Mouse (Mus musculus) thymus, postnatal 36 days (tissue): ENCODE measurements at regions not wholly inside any gene's neighbourhood (a gene's known extent, or its start where the extent isn't known, plus 50 kb on each side); places are given as distances from the start of the nearest gene placed in this dataset.

ENCODE experiments used
- DNase-seq, 2 experiments: peaks; one replicate each; pipeline ENCODE4 v3.0.0; 2022; ENCODE audit warnings: mixed read lengths in 2 of 2

GRCm38 (mm10) chr15:19778651-19779050 lies 670.4 kb upstream of the Cdh12 start:
- DNase-seq = no peak

DNA sequence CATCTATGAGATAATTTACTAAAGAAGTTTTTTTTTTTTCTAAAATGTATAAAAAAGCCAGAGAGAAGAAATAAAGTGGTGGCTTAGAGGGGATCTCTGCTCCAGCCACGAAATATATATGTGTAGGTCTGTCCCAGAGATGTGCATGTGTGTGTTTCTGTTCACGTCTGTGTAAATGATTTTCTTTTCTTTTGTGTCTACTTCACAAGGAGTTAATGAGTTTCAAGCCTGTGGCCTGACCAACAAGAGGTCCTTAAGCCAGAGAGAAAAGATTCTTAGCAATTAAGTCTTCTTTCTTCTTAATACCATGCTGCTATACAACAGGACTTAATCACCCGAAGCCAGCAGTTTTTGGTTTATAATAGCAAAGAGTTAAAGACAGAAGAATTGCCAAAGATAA lies 665.2 kb upstream of the Cdh12 start:
- DNase-seq = no peak

DNA sequence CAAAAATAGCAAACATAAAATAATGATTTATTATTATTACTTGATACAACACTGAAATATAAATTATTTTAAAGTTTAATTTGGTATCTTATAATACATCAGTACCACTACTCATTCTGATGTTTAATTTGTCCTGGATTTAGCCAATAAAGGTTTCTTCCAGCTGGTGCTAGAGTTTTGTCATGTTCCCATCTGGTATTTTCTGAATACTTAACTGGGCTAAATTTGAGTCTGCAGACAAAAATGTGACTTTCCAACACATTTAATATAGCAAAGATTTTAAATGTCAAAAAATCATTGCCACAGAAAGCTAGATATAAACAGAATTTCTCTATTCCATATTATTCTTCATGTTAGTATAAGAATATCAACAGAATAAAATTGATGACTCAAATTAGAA lies 642.1 kb upstream of the Cdh12 start:
- DNase-seq = no peak

DNA sequence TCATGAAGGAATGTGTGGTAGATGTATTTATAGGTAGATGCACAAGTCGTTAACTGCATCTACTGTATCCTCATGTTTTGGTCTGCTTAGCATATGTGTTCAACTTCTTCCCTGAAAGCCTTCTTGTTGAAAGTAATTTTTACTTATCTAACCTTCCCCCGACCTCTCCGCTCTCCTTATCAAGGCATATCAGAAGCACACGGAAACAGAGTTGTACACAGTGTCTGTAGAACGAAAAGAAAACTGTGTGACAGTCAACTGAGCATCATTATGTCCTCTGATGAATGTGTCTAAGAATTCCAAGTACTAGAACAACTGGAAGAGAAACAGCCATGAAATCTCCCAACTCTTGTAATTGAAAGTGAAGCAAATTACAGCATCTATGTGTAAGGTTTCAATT lies 635.4 kb upstream of the Cdh12 start:
- DNase-seq = no peak

DNA sequence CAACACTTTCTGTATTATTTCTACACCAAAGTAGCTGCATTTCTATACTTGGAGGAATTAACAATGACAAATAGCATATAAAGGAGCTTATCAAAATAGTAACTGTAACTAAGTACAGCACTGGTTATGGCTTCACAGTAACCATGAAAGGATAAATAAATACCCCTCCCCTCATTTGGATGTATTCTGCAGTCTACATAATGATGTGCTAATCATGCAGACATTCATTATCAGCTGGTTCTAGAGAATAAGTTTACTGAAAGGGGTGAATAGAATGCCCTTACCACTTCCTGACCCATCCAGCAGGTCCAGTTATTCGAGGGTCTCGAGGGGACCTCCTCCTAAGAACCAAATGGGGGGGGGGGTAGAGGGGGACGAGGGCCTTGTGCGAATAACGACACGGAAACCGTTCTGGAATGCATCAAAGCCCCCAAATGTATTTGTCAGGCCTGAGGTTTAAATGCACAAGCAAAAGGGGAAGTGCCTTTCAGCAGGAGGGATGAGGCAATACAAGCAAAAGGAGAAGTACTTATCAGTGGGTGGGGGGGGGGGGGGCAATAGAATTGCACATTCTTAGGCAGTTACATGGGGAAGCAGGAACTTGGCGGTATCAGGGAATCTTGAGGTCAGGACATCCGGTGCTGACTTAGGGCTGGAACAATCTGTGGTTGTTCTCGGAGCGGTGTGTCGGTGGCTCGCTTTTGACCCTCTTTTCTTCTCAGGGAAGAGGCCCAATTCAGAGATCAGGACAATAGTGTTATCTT lies 592.0 kb upstream of the Cdh12 start:
- DNase-seq = peak in 1 of 2 experiments; percentile 4

DNA sequence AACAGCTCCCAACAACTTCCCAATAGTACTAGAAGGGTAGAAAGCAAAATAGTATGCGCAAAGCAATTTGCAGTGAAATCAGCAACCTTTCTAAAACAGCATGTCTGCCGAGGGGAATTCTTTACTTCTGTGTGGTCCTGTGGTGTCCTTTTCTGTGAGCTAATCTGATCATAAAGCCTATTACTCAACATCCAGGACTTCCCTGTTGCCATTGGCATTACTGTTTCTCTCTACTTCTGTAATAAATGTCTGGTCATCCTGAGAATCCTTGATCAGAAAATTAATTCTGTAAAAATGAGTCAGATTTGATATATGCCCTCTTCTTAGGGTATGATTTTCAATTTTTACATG lies 591.4 kb upstream of the Cdh12 start:
- no peak for DNase-seq

DNA sequence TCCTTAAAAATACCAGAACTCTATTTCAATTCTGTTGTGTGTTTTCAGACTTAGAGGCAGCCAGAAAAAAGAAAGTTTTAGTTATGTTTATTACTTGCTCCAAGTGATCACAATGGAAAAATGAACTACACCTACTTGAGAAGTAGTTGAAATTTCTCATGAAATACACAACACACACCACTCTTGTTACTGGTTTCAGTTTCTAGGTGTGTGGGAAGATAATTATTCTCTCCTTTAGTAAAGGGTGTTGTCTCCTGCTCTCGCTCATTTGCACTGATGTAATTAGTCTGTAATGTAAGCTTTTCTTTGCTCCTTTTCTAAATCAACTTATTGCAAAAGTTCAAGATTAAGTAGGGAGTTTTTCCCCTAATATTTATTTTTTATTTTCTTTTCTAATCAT lies 590.4 kb upstream of the Cdh12 start:
- DNase-seq = no peak

DNA sequence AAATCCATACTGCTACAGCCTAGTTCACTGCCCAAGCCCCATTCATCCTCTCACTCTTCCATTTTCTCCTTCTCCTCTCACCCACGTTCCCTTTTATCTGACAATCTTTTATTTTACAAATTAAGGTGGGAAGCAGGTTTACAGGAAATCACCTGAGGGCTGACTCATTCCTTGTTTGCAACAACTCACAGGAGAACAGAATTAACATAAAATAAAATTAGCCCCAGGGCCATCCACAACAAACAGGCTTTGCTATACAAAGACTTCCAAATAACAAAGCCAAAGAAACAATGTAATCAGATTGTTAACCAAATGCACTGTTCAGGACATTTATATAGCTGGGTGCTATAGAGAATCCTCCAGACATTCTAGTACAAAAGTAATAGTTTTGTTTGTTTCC lies 585.1 kb upstream of the Cdh12 start:
- no peak for DNase-seq

GRCm38 (mm10) chr15:19866559-19866958 lies 582.5 kb upstream of the Cdh12 start:
- DNase-seq = no peak

- DNase-seq = no peak
These were observed 580.0 kb upstream of the Cdh12 start for GRCm38 (mm10) chr15:19869041-19869440.

DNA sequence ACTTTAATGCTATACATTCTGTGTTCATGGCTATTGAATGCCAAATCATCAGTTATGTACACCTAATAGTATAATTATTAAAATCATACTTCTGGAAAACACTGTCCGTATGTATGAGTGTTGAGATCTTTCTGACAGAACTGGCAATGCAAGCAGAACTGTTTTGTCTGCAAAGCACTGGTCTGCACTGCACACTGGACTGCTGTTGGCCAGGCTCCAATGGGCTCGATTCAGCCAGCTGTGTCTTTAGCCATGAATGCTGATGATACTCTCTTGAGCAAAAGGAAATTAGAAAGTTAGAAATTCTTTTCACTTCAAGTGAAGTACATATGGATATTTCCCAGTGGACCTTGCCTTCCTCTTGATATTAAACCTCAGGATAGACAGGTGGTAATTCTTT lies 576.5 kb upstream of the Cdh12 start:
- DNase-seq = no peak
